Mouse (Mus musculus) heart, postnatal 10 days (tissue): ENCODE measurements around the gene Ap1b1. TPM values are rescaled to one million over a fixed set of nuclear protein-coding genes. Genes with fewer than 3 reads are reported as not detected.
"Not testable (repeated sequence)": the region's sequence is repeated elsewhere in the genome, so short reads cannot be mapped to it uniquely, and the experiment has no call there.

ENCODE experiments used
- DNase-seq, 2 experiments: peaks; one replicate each; pipeline ENCODE4 v3.0.0; 2021
- intact Hi-C: fragments of 180-260 bp; cut with DNase I; formaldehyde crosslinking; loops from one replicate; pipeline ENCODE4 v1.15.1; 2025
- total RNA-seq, 2 experiments: library from RNA; stranded (reverse); gene quantifications; 2 replicates each; pipeline ENCODE4 v1.2.3; 2021

Ap1b1 gene
- total RNA-seq, 2 experiments from 2014 or later, result 46.8 to 50.9 TPM

- peak in 1 of 2 experiments; percentile 59 for DNase-seq
- intact Hi-C loops, result no loop called here
Measured at GRCm38 (mm10) chr11:5059704-5060156, 73.1 kb downstream of the Ap1b1 start.

- DNase-seq, result no peak
- intact Hi-C loops, result no loop called here
Measured at GRCm38 (mm10) chr11:5060756-5061412, 74.3 kb downstream of the Ap1b1 start.

- peak; percentile 97 for DNase-seq
- intact Hi-C loops, result no loop called here
Measured at GRCm38 (mm10) chr11:5061413-5062139, 75.0 kb downstream of the Ap1b1 start.

- DNase-seq, result peak in 1 of 2 experiments; percentile 23
- intact Hi-C loops, result no loop called here
Measured at GRCm38 (mm10) chr11:5062326-5062725, 75.7 kb downstream of the Ap1b1 start.

- intact Hi-C loops, result no loop called here
- no peak for DNase-seq
Measured at GRCm38 (mm10) chr11:5062860-5063505, 76.4 kb downstream of the Ap1b1 start.

GRCm38 (mm10) chr11:5063561-5064281 lies 77.1 kb downstream of the Ap1b1 start:
- intact Hi-C loops, result no loop called here
- no peak for DNase-seq

GRCm38 (mm10) chr11:5064282-5065055 lies 77.8 kb downstream of the Ap1b1 start:
- intact Hi-C loops, result loop anchor here (1.0 kb wide), 1 partner anchor 49 kb away; no protein-coding TSS in a partner anchor
- peak in 1 of 2 experiments; percentile 42 for DNase-seq

- DNase-seq, result peak; percentile 93 to 94
- intact Hi-C loops, result loop anchor here (1.0 kb wide), 1 partner anchor 50 kb away; no protein-coding TSS in a partner anchor
Measured at GRCm38 (mm10) chr11:5065056-5065821, 78.6 kb downstream of the Ap1b1 start, which contains the start of gene Gas2l1. Gas2l1 (minus strand) TSS chr11:5065327.

GRCm38 (mm10) chr11:5067063-5067462 lies 80.4 kb downstream of the Ap1b1 start:
- no peak for DNase-seq
- intact Hi-C loops, result no loop called here

- no peak for DNase-seq
- intact Hi-C loops, result no loop called here
Measured at GRCm38 (mm10) chr11:5068126-5068971, 81.7 kb downstream of the Ap1b1 start.

GRCm38 (mm10) chr11:5074882-5075281 lies 88.3 kb downstream of the Ap1b1 start:
- peak in 1 of 2 experiments; percentile 46 for DNase-seq
- intact Hi-C loops, result no loop called here

- DNase-seq, result no peak
Measured at GRCm38 (mm10) chr11:5075760-5076159, 89.1 kb downstream of the Ap1b1 start.

GRCm38 (mm10) chr11:5076843-5077242 lies 90.2 kb downstream of the Ap1b1 start:
- DNase-seq, intact Hi-C loops: not testable (repeated sequence)

More at GRCm38 (mm10) chr11:5075760-5076159, 89.1 kb downstream of the Ap1b1 start:
- intact Hi-C loops, result no loop called here

- intact Hi-C loops, result no loop called here
- DNase-seq, result no peak
Measured at GRCm38 (mm10) chr11:5089147-5089546, 102.5 kb downstream of the Ap1b1 start.

GRCm38 (mm10) chr11:5091706-5092105 lies 105.1 kb downstream of the Ap1b1 start:
- intact Hi-C loops, result no loop called here
- no peak for DNase-seq
